Mouse (Mus musculus) thymus, adult 2 months (tissue): ENCODE measurements around the gene Abhd6.

Experiments used
- CTCF ChIP-seq: fragments of 200-500 bp; IDR thresholded peaks from 2 replicates; pipeline ENCODE4 v1.5.1; 2012; ENCODE audit warnings: mild to moderate bottlenecking, control low read depth, low read length, moderate library complexity, borderline replicate concordance; ENCODE audit not compliant: control insufficient read depth, poor library complexity, insufficient read depth; ENCODE audit errors: extremely low read depth
- POLR2A ChIP-seq: fragments of 200-500 bp; IDR thresholded peaks from 2 replicates; pipeline ENCODE4 v1.6.1; 2012; ENCODE audit warnings: mild to moderate bottlenecking, low read length, control low read depth, moderate library complexity; ENCODE audit not compliant: control insufficient read depth, poor library complexity, insufficient read depth; ENCODE audit errors: extremely low read depth

DNA sequence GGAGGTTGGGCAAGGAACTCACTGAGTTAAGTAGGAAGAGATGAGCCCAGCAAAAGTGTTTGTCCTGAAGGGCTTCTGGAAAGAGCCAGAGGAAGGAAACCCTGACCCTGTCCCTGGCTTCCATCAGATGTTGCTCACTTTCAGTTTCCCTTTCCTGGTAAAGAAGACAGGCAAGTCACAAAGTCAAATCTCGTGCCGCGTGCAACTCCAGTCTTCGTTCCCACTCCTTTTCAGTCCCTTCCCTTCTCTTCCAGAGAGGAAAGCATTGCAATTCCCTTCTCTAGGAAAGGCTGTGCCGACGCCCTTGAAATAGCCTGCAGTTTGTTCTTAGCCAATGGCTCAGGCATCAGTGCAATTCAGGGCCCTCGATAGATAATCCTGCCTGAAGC lies 92.9 kb downstream of the Abhd6 start:
- TF ChIP-seq POLR2A, result no peak
- no peak for TF ChIP-seq CTCF
